Mouse (Mus musculus) heart, adult 2 months (tissue): ENCODE data around the gene Ascc2.

ENCODE experiments used
- CTCF ChIP-seq: fragments of 200-600 bp; IDR thresholded peaks from 2 replicates; pipeline ENCODE4 v1.8.1; 2022; ENCODE audit warnings: antibody characterized with exemption, mild to moderate bottlenecking, moderate library complexity
- POLR2A ChIP-seq: fragments of 200-500 bp; IDR thresholded peaks from 2 replicates; pipeline ENCODE4 v1.6.1; 2011; ENCODE audit warnings: mild to moderate bottlenecking, low read depth, low read length, control low read depth; ENCODE audit not compliant: insufficient read depth

DNA sequence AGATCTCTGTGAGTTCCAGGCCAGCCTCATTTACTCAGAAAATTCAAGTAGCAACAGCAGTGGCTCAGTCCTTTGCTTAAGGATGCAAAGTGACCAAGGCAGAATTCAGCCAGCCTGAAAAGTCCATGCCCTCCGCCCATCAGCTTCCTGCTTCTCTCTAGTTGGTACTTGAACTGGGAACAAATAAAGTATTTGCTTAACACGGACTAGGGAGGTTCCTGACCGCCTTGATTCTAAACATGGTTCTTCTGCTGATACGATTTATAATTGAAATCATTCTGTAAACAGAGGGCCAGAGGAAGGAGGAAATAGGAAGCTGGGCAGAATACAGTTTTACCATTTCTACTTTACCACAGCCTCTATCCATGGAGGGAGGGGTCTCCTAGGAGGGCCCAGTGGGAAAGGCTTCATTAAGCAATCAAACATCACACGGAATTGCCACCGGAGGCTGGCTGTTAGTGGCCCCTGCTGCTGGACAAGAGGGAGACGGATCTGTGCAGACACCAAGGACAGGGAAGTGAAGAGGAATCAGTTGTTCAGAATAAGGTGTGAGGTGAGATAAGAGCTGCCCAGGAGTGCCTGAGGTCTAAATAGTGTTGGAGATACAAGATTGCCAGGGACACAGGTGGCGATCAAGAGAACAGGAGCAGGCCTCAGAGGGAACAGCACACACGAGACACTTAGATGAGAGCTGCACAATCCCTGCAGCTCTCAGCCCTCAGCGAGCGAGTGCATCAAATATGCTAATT is 51.3 kb downstream of the Ascc2 start:
- TF ChIP-seq CTCF = no peak
- TF ChIP-seq POLR2A = no peak
